Mouse (Mus musculus) layer of hippocampus, adult 8-10 months (tissue): Measurements from ENCODE around the gene Gm21987. TPM values are rescaled to one million over a fixed set of nuclear protein-coding genes. Genes with fewer than 3 reads are reported as not detected.
"Not testable (repeated sequence)": the region's sequence is repeated elsewhere in the genome, so short reads cannot be mapped to it uniquely, and the experiment has no call there.

Source experiments
- DNase-seq, 2 experiments: peaks; one replicate each; pipeline ENCODE4 v3.0.0; 2022; ENCODE audit warnings: low spot score in 2 of 2
- total RNA-seq, 4 experiments: library from RNA; stranded (reverse); gene quantifications; 2 replicates each; pipeline ENCODE4 v1.2.4; 2022

The Gm21987 gene
- 1 to 10 TPM in 2 of 4 experiments, not detected in 2; 1.1 to 4.7 TPM for total RNA-seq

GRCm38 (mm10) chr16:38346529-38347325 is at the start of gene Gm21987, which contains the start of gene Cox17:
Gm21987 (plus strand) TSS chr16:38347040.
Cox17 (plus strand) TSS chr16:38346991.
- peak; percentile 93 for DNase-seq

DNA sequence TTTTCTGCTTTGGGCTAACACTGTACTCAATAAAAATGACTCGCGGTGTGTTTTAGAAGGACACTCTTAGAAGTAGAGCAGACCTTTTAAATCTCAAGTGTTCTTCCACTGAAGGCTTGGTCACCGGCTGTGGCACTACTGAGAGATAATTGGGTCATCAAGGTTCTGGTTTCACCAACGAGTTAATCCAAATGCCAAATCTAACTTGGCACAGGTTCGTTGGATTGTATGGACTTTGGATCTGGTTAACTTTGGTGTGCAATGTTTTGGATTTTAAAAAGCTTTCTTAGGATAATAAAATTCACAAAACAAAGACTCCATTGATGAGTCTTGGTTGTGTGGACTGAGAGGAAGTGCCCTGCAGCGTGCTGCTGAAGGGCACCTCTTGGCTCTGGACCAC is 48.4 kb upstream of the Gm21987 start:
- DNase-seq = no peak

- DNase-seq = no peak
Measured at GRCm38 (mm10) chr16:38302367-38302766, 44.5 kb upstream of the Gm21987 start.

DNA sequence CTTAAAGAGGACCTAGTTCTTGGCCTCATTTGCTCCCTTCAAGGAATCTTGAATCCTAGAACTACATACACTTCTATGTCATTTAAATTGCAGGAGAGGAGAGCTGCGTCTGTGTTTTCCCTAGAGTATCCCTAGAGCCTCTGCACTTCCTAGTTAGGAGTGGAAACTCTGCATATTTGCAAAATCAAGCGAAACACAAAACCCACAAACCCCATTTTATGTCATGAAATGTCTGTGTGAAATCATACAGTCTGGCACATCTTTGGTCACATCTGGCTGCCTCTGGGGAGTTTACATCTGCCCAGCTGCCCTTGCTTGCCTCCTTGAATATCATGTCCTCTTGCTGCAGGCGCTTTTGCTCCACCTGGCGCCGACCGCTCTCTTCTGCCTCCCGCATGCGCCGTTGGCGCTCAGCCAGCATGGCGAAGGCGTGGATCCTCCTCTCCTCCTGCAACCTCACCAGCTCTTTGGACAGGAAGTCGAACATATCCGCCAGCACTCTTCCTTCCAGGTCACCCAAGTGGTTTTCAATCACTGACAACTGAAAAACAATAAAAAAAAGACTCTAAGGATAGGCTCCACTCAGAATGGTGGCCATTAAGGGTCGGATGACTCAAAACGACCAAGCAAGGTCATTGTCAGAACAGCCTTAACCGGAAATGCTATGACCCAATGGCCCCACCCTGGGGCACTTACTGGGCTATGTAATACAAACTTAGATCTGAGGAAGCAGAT is 42.2 kb upstream of the Gm21987 start:
- DNase-seq = no peak

- no peak for DNase-seq
Measured at GRCm38 (mm10) chr16:38306571-38307220, 40.1 kb upstream of the Gm21987 start.

DNA sequence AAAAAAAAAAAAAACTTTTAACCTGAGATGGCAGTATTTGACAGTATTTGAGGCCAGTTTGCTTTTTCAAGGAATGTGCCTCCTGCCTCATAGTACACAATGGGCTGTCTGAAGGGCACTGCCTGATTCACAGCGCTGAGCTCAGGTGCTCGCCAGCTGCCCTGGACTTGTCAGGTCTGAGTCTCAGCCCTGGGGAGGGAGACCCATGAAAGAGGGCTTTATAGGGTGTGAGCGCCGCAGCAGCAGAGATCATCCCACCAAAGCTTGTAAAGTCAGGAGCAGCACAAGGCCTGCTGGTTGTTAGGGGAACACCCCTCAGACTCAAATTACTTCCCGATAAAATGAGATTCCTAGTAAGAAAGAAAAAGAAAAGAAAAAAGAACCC is 39.6 kb upstream of the Gm21987 start:
- no peak for DNase-seq

DNA sequence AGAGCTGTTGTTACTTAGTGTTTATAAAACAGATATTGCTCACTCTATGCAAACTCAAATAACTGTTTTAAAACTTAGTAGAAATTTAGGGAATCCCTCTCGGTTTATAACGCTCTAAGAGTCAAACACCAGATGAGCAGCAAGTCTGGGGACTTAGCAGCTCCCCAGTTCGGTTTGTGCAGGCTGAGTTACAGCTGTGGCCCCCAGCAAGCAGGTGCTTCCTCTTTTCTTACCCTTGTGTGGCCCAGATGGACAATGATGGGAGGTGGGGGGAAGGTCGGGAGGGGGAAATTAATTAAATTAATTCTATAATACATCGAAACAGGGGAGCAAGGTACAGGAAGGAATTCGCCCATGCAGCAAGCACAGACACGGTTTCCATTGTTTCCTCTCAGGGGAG is 39.2 kb upstream of the Gm21987 start:
- no peak for DNase-seq

- no peak for DNase-seq
Measured at GRCm38 (mm10) chr16:38308195-38308594, 38.6 kb upstream of the Gm21987 start.

- no peak for DNase-seq
Measured at GRCm38 (mm10) chr16:38318492-38318891, 28.3 kb upstream of the Gm21987 start.

GRCm38 (mm10) chr16:38319087-38319486 is 27.8 kb upstream of the Gm21987 start:
- no peak for DNase-seq

DNA sequence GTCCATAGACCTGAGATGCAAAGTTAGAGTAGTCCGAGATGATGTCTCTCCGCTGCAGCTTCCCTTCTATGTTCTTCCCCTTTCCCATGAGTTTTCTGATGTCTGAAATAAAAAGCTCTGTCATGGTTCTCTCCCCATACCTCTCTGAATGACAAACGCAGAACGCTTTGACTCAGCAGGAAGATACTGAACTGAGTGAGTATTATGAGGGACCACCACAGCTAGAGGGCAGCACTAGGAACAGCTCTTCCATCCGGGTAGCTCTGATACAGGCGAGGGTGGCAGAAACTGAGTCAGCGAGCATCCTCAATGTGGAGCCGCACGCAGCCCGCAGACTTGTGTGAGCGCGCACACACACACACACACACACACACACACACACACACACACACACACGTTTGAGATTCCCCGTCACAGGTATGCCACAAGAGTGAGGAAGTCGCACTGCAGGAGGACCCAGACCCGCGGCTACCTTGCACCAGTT is 25.3 kb upstream of the Gm21987 start:
- peak; percentile 15 to 57 for DNase-seq

DNA sequence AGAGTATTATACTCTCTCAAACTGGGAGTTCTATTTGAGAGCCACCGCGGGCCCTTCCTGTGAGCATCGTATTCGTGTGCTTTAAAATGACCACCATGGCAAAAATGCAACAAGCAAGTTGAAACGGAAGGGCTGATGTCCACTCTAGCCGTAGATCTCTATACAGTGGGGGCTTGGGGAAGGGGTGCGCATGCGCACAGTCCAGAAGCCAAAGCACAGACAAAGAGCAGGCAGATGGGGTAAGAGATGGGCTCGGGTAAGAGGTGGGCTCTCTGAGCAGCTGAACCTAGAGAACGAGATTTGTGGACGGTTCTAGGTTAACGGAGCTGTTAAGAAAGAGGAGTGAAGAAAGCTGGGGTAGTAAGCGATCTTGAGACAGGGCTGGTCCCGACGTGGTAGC is 22.5 kb upstream of the Gm21987 start:
- DNase-seq = no peak

- no peak for DNase-seq
Measured at GRCm38 (mm10) chr16:38326778-38327397, 20.0 kb upstream of the Gm21987 start.

DNA sequence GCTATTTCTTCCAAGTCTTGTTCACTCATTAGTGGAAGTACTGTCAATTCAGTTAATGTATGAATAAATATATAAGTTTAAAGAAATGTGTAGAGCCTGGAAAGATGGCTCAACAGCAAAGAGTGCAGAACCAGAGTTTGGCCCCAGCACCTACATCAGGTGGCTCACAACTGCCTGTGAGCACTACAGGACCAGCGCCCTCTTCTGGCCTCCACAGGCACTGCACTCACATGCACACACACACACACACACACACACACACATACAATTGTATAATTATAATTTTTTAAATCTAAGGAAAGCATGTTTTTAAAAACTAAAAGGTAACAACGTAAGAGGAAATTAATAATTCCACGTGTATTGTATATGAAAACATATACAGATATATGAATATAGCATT is 17.5 kb upstream of the Gm21987 start:
- no peak for DNase-seq

DNA sequence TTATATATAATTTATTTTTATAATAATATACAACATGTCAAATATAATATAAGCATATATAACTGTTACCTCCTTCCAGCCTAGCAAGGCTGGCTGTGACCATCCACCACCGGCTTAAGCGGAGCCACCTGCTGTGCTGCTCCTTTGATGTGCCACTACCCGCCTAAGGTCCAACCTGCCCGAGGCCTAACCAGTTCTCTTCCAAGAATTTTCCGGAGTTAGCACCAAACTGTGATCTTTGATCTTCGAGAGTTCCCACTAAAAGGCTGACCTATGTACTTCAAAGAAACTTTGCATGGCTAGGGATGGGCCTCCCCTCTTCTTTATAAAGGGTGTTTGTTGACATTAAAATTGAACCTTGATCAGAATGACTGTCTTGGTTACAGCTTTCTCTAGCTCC is 12.4 kb upstream of the Gm21987 start:
- no peak for DNase-seq

DNA sequence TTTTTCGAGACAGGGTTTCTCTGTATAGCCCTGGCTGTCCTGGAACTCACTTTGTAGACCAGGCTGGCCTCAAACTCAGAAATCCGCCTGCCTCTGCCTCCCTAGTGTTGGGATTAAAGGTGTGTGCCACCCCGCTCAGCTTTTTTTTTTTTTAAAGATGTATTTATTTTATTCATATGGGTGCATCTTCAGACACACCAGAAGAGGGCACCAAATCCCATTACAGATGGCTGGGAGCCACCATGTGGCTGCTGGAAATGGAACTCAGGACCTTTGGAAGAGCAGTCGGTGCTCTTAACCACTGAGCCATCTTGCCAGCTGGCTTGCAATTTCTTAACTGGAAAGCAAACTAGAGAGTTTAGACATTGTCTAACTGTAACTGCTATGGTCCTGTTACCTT is 8.8 kb upstream of the Gm21987 start:
- DNase-seq = not testable (repeated sequence)

- peak; percentile 58 to 70 for DNase-seq
Measured at GRCm38 (mm10) chr16:38341396-38342324, 5.2 kb upstream of the Gm21987 start, which contains the start of gene Maats1. Maats1 (minus strand) TSS chr16:38342143.

DNA sequence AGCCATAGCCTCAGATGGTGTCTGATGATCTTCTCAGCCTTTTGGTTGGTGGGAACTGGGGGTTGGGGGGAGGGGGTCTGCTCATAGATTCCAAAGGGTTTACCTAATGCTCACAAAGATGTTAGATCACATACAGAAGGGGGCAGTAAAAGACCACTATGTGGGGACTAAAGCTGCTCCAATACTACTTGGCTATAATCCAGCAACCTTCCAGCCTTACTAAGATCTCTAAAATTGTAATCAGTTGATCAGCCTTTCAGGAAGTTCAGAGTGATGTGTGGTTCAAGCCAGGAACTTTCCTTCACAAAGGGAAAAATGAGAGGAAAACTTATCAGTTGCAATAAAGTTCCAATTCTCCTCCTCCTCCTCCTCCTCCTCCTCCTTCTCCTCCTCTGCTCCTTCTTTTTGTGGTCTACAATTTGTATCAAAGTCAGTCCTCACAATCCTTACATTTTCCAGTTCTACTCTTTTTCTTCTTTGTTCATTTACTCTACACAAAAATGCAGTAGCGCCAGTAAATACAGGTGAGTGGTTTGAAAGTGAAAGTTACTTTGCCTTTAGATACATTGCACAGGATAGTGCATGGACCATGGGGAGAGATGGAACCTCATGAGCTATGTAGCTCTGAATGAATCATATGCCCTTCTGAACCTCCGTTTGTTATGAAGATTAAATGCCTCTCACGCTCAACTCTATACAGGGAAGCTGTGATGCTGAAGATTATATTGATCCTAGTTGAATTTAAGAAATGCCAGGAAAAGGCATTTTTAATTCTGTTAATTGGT is 1.7 kb upstream of the Gm21987 start:
- no peak for DNase-seq

DNA sequence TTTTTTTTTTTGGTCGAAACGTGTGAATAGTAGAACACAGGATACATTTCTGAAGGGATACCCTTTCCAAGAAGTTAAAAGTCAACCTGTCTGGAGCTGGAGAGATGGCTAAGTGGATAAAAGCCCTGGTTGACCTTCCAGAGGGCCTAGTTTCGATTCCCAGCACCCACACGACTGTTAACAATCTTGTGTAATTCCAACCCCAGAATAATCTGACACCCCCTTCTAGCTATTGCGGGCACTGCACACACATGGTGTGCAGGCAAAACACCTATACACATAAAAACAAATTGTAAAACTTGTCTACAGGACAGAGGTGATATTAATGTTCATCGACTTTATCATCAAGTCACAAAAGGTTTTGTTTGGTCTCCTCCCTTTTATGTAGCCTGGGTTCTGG is 748 bp downstream of the Gm21987 start:
- DNase-seq = no peak
